Mouse (Mus musculus): Measurements from ENCODE around the gene Dlg2. TPM values are rescaled to one million over a fixed set of nuclear protein-coding genes. Genes with fewer than 3 reads are reported as not detected.

The Dlg2 gene
- polyA plus RNA-seq, 1 experiment from 2014 or later = 1.5 TPM

GRCm38 (mm10) chr7:90512293-90512692 lies 35.8 kb downstream of the Dlg2 start:
- peaks cover 19% of the 10 kb centered on the region for H3K27me3 ChIP-seq
- DNase-seq (ENCODE audit: low read depth, low spot score) = no peak
- POLR2A ChIA-PET = no interaction called here
- CTCF ChIA-PET = interaction anchor here (0.7 to 1.4 kb wide), 2 partner anchors 169 to 714 kb away, joined by 3 to 5 read pairs; no protein-coding TSS in a partner anchor
- in situ Hi-C loops (cut with MboI; ENCODE audit: low pct_unique_long_range_greater_than_20kb) = loop anchor here (5.0 kb wide), 1 partner anchor 720 kb away; no protein-coding TSS in a partner anchor
- no peak for ATAC-seq
- peak; percentile 50 for TF ChIP-seq CTCF (IDR thresholded peaks at IDR 0.05)

GRCm38 (mm10) chr7:90539481-90540402 lies 63.3 kb downstream of the Dlg2 start:
- peaks cover 2% of the 10 kb centered on the region for H3K27me3 ChIP-seq
- CTCF ChIA-PET = interaction anchor here (1.1 kb wide), 1 partner anchor 13 kb away, joined by 3 read pairs; no protein-coding TSS in a partner anchor
- TF ChIP-seq CTCF (IDR thresholded peaks at IDR 0.05) = no peak
- DNase-seq (ENCODE audit: low read depth, low spot score) (no peak), ATAC-seq (no peak)
- POLR2A ChIA-PET = no interaction called here
- in situ Hi-C loops (cut with MboI; ENCODE audit: low pct_unique_long_range_greater_than_20kb) = no loop called here

DNA sequence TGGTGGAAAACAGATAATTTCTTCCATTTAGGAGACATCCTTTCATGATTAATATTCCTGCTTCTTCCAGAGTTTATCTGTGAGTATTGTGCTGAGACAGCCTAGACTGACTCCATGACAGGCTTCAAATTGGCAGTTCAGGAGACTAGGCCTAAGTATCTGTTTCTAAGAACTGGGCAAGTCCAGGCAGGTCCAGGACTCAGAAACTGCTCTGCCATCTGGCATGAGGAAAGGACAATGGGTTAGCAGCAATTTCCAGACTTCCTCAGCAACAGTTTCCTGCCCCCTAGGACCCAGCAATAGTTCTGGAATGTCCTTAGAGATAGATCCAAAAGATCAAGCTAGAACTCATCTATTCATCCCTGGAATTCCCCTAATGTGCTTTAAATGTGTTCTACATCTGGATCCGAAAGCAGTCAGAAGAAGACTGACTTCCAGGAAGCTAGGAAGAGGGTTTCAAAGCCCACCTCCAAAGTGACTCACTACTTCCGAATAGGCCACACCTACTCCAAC lies 64.4 kb downstream of the Dlg2 start:
- ATAC-seq (no peak), DNase-seq (ENCODE audit: low read depth, low spot score) (no peak)
- TF ChIP-seq CTCF (IDR thresholded peaks at IDR 0.05) = no peak
- ChIA-PET CTCF (no interaction called here), POLR2A (no interaction called here)
- peaks cover 2% of the 10 kb centered on the region for H3K27me3 ChIP-seq
- in situ Hi-C loops (cut with MboI; ENCODE audit: low pct_unique_long_range_greater_than_20kb) = no loop called here

- no peak for TF ChIP-seq CTCF (IDR thresholded peaks at IDR 0.05)
- ATAC-seq = peak; percentile 80
- ChIA-PET CTCF (interaction anchor here (0.8 kb wide), 1 partner anchor 27 kb away, joined by 3 read pairs; no protein-coding TSS in a partner anchor), POLR2A (no interaction called here)
- H3K27me3 ChIP-seq = no peaks in the 10 kb centered on the region
- in situ Hi-C loops (cut with MboI; ENCODE audit: low pct_unique_long_range_greater_than_20kb) = no loop called here
- DNase-seq (ENCODE audit: low read depth, low spot score) = peak; percentile 33
Measured at GRCm38 (mm10) chr7:90553399-90553798, 76.9 kb downstream of the Dlg2 start.

DNA sequence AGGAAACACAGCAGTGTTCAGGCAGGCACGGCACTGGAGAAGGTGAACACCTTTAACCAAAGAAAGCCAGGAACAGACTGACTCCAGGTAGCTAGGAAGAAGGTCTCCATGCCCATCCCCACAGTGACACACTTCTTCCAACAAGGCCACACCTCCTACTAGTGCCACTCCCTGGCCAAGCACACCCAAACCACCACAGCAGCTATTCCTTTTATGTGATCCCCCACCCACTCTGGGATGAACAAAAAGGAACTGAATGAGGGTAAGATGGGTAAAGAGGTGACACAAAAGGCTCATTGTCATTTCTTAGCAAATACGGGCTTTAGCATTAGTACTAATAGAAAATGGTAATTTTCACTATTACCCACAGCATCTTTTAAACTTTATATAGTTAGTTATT lies 77.9 kb downstream of the Dlg2 start:
- POLR2A ChIA-PET = no interaction called here
- in situ Hi-C loops (cut with MboI; ENCODE audit: low pct_unique_long_range_greater_than_20kb) = no loop called here
- CTCF ChIA-PET = no interaction called here

DNA sequence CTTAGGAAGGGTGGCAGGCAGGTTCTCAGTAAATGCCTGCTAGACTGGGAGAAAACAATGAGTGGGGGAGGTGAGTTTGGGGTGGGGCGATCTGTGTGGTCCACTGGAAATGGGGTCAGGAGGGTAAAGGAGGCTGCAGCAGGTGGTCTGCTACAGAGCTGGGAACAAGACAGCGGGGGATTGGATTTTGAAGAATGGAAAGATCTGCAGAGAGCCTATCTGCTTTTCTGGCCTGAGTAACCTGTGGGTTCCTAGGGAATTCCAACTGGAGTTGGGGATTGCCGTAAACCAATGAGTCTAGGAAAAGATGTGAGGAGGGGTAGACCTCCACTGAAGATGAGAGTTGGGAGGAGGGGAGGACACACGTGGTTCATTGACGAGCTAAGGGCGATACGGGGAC lies 92.7 kb downstream of the Dlg2 start:
- ATAC-seq = no peak
- POLR2A ChIA-PET = no interaction called here
- CTCF ChIA-PET = interaction anchor here (1.0 kb wide), 1 partner anchor 13 kb away, joined by 3 read pairs; no protein-coding TSS in a partner anchor
- H3K27me3 ChIP-seq = no peaks in the 10 kb centered on the region
- in situ Hi-C loops (cut with MboI; ENCODE audit: low pct_unique_long_range_greater_than_20kb) = no loop called here
- TF ChIP-seq CTCF (IDR thresholded peaks at IDR 0.05) = no peak
- no peak for DNase-seq (ENCODE audit: low read depth, low spot score)

More for the DNA sequence above, 77.9 kb downstream of the Dlg2 start:
- TF ChIP-seq CTCF (IDR thresholded peaks at IDR 0.05) = no peak
- ATAC-seq (no peak), DNase-seq (ENCODE audit: low read depth, low spot score) (no peak)
- no peaks in the 10 kb centered on the region for H3K27me3 ChIP-seq

DNA sequence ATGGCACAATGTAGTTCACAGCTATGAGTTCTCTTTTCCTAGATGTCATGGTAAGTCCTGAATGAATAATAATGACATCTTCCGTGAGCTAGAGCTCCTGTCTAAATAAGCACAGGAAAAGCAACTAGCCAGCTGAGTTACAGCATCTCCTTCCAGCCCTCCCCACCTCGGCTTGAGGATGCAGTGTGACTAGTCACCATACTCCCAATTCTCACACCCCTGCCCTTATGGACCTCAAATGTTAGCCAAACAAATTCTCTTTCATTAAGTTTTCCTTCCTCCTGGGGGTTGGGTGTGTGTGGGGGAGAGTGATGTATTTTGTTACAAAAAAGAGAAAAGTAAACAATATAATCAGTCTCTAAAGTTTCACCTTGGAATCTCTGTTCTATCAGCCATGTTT lies 111.3 kb downstream of the Dlg2 start:
- no peaks in the 10 kb centered on the region for H3K27me3 ChIP-seq
- DNase-seq (ENCODE audit: low read depth, low spot score) = no peak
- POLR2A ChIA-PET = no interaction called here
- CTCF ChIA-PET = no interaction called here
- no peak for TF ChIP-seq CTCF (IDR thresholded peaks at IDR 0.05)
- in situ Hi-C loops (cut with MboI; ENCODE audit: low pct_unique_long_range_greater_than_20kb) = no loop called here
- no peak for ATAC-seq

- no peak for ATAC-seq
- no peak for TF ChIP-seq CTCF (IDR thresholded peaks at IDR 0.05)
- no peak for DNase-seq (ENCODE audit: low read depth, low spot score)
- in situ Hi-C loops (cut with MboI; ENCODE audit: low pct_unique_long_range_greater_than_20kb) = no loop called here
- POLR2A ChIA-PET = no interaction called here
- H3K27me3 ChIP-seq = no peaks in the 10 kb centered on the region
- CTCF ChIA-PET = no interaction called here
Measured at GRCm38 (mm10) chr7:90588318-90588717, 111.8 kb downstream of the Dlg2 start.

DNA sequence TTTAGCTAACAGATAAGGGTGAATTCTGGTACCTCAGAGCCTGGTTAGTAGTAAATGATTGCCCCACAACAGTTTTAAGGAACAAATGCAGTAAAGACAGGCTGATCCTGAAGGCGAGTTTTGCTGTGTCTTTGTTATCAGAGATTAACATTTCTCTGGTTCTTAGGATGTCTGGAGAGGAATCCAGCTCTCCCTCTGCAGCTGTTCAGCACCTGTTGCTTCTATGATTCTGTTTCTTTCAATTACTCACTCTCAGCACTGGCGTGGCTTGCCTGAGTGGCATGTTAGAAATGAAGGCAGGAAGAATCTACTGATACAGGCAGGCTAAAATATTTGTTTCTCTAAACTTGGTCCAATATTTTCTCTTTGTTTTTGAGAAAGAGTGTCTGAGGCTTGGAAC lies 133.3 kb downstream of the Dlg2 start:
- no peak for TF ChIP-seq CTCF (IDR thresholded peaks at IDR 0.05)
- CTCF ChIA-PET = interaction anchor here (1.1 to 2.0 kb wide), 2 partner anchors 10 to 20 kb away, joined by 4 to 6 read pairs; no protein-coding TSS in a partner anchor
- no peak for ATAC-seq

GRCm38 (mm10) chr7:90630546-90630945 lies 154.1 kb downstream of the Dlg2 start:
- no peaks in the 10 kb centered on the region for H3K27me3 ChIP-seq
- ChIA-PET POLR2A (no interaction called here), CTCF (interaction anchor here (1.6 to 2.5 kb wide), 2 partner anchors 14 to 21 kb away, joined by 4 to 8 read pairs; no protein-coding TSS in a partner anchor)
- ATAC-seq = no peak
- DNase-seq (ENCODE audit: low read depth, low spot score) = no peak
- in situ Hi-C loops (cut with MboI; ENCODE audit: low pct_unique_long_range_greater_than_20kb) = no loop called here
- TF ChIP-seq CTCF (IDR thresholded peaks at IDR 0.05) = no peak

More for the DNA sequence above, 133.3 kb downstream of the Dlg2 start:
- DNase-seq (ENCODE audit: low read depth, low spot score) = no peak
- H3K27me3 ChIP-seq = no peaks in the 10 kb centered on the region
- in situ Hi-C loops (cut with MboI; ENCODE audit: low pct_unique_long_range_greater_than_20kb) = no loop called here
- POLR2A ChIA-PET = no interaction called here

DNA sequence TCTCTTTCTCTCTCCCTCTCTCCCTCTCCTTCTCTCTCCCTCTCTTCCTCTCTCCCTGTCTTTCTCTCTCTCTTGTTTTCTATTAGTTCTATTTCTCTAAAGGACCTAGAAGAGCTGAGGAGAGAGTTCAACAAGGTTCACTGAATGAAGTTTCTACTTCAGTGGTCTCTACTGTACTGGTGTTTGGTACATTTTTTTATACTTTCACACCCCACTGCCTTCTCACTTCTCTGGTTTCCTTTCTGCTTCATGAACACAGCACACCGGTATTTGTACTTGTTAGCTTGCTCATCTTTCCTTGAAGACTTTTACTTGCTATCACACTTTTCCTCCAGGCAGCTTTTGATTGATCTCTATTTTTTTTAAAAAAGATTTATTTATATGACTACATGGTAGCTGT lies 173.0 kb downstream of the Dlg2 start:
- in situ Hi-C loops (cut with MboI; ENCODE audit: low pct_unique_long_range_greater_than_20kb) = no loop called here
- ATAC-seq = no peak
- TF ChIP-seq CTCF (IDR thresholded peaks at IDR 0.05) = no peak
- POLR2A ChIA-PET = no interaction called here
- no peak for DNase-seq (ENCODE audit: low read depth, low spot score)
- CTCF ChIA-PET = no interaction called here
- H3K27me3 ChIP-seq = no peaks in the 10 kb centered on the region
